Mouse (Mus musculus): ENCODE measurements around the gene Mon2. TPM values are rescaled to one million over a fixed set of nuclear protein-coding genes. Genes with fewer than 3 reads are reported as not detected.

The Mon2 gene
- total and polyA plus RNA-seq, 3 experiments: 33.8 to 38.6 TPM; not detected in 1

DNA sequence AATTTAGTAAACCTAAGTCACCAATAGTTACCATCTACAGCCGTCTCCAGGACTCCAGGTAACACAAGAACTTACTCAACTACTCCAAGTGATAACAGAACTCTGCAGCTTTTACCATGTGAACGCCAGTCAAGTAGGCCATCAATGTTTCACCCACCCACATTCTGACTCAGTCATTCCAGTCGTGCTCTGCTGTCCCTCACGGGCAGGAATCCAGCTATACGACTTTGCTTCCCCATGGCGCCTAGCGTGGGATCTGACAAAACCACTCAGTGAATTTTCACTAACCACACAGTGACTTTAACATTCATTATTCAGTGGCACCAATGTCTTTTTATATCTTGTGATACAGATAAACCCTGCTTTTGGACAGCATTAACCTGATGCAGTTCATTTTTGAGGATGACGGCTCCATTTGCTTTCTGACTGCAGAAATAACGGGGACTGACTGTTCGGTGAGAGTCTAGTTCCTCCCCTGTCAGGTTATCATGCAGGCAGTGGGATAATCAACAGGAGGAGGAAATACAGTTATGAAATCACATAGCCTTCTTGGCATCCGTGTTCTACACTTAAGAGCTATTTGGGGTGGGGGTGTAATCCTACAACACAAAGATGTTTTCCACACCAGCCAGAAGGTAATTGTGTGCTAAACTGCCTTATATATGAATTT, 93.3 kb downstream of the Mon2 start:
- Histone ChIP-seq H3K4me3 (ENCODE audit: control insufficient read depth in 1 of 2, insufficient read depth in 1 of 2, low read depth in 2 of 2, low read length in 2 of 2) (peak overlapping the region; percentile 6 to 97; a peak in 3 of 4 replicates), H3K27me3 (ENCODE audit: control insufficient read depth in 1 of 2, insufficient read depth in 2 of 2, low read length in 2 of 2) (no peaks in the 10 kb centered on the region), H3K79me2 (ENCODE audit: control insufficient read depth, insufficient read depth, low read length, poor library complexity) (peaks cover 29% of the 10 kb centered on the region), H3K9me3 (replicated peaks; ENCODE audit: insufficient read depth, low read length) (no peaks in the 10 kb centered on the region), H3K4me1 (ENCODE audit: control insufficient read depth in 1 of 2, insufficient read depth in 2 of 2, low read length in 2 of 2) (peaks cover 4 to 14% of the 10 kb centered on the region in 2 experiments; a peak in 3 of 4 replicates), H3K27ac (ENCODE audit: control insufficient read depth, low read depth, low read length) (peak overlapping the region; percentile 5; the same call in 1 of the 2 replicates), H3K36me3 (ENCODE audit: control insufficient read depth in 1 of 2, insufficient read depth in 2 of 2, low read length in 2 of 2) (peaks cover 0 to 23% of the 10 kb centered on the region in 2 experiments; a peak in 3 of 4 replicates), H3K9ac (ENCODE audit: control insufficient read depth, low read depth, low read length, poor library complexity, severe bottlenecking) (peak overlapping the region; percentile 96)
- DNase-seq (ENCODE audit: low read depth, low spot score): peak; percentile 74
- no peak for TF ChIP-seq ELF1 (IDR thresholded peaks at IDR 0.05; ENCODE audit: low read depth, low read length)
- 0 out of 4 replicates have a peak, but pooled peaks of 1 of the 2 experiments have one; percentile 5 for TF ChIP-seq EP300 (IDR thresholded peaks at IDR 0.05; ENCODE audit: low read depth in 1 of 2, low read length in 2 of 2)
- peak in 1 of 2 experiments; percentile 33; a peak in 1 of 4 replicates for TF ChIP-seq POLR2A (IDR thresholded peaks at IDR 0.05; ENCODE audit: control insufficient read depth in 1 of 2, insufficient read depth in 1 of 2, low read depth in 1 of 2, low read length in 2 of 2, poor library complexity in 1 of 2)

DNA sequence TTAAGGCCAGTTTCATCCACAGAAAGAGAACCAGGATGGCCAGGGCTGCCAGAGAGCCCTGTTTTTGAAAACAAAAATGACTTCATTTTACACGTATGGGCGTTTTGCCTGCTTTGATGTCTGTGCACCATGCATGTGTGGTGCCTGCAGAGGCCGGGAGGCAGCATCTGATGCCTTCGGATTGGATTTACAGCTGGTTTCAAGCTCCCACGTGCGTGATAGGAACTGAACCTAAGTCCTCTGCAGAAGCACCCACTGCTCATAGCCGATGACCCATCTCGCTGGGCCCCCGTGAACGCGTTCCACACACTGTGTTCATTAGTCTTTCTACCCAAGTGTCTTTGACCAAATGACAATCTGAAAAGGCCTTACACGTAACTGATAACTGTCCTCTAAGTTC, 96.2 kb downstream of the Mon2 start:
- Histone ChIP-seq H3K27me3 (ENCODE audit: control insufficient read depth in 1 of 2, insufficient read depth in 2 of 2, low read length in 2 of 2) (no peaks in the 10 kb centered on the region), H3K36me3 (ENCODE audit: control insufficient read depth in 1 of 2, insufficient read depth in 2 of 2, low read length in 2 of 2) (peaks cover 0 to 26% of the 10 kb centered on the region in 2 experiments; a peak in 3 of 4 replicates), H3K27ac (ENCODE audit: control insufficient read depth, low read depth, low read length) (no peak overlapping the region), H3K9me3 (replicated peaks; ENCODE audit: insufficient read depth, low read length) (no peaks in the 10 kb centered on the region), H3K4me1 (ENCODE audit: control insufficient read depth in 1 of 2, insufficient read depth in 2 of 2, low read length in 2 of 2) (peaks cover 6 to 22% of the 10 kb centered on the region in 2 experiments; a peak in 3 of 4 replicates), H3K4me3 (ENCODE audit: control insufficient read depth in 1 of 2, insufficient read depth in 1 of 2, low read depth in 2 of 2, low read length in 2 of 2) (no peak overlapping the region), H3K9ac (ENCODE audit: control insufficient read depth, low read depth, low read length, poor library complexity, severe bottlenecking) (no peak overlapping the region), H3K79me2 (ENCODE audit: control insufficient read depth, insufficient read depth, low read length, poor library complexity) (peaks cover 18% of the 10 kb centered on the region)
- no peak for TF ChIP-seq MXI1 (IDR thresholded peaks at IDR 0.05; ENCODE audit: low read depth, low read length)
- TF ChIP-seq POLR2A (IDR thresholded peaks at IDR 0.05; ENCODE audit: control insufficient read depth in 1 of 2, insufficient read depth in 1 of 2, low read depth in 1 of 2, low read length in 2 of 2, poor library complexity in 1 of 2): no peak; a peak in 1 of 4 replicates
- TF ChIP-seq POLR2AphosphoS2 (IDR thresholded peaks at IDR 0.05; ENCODE audit: low read length): no peak
- TF ChIP-seq MYB (IDR thresholded peaks at IDR 0.05; ENCODE audit: low read depth, low read length): no peak
- TF ChIP-seq ELF1 (IDR thresholded peaks at IDR 0.05; ENCODE audit: low read depth, low read length): no peak
- DNase-seq (ENCODE audit: low read depth, low spot score): no peak

DNA sequence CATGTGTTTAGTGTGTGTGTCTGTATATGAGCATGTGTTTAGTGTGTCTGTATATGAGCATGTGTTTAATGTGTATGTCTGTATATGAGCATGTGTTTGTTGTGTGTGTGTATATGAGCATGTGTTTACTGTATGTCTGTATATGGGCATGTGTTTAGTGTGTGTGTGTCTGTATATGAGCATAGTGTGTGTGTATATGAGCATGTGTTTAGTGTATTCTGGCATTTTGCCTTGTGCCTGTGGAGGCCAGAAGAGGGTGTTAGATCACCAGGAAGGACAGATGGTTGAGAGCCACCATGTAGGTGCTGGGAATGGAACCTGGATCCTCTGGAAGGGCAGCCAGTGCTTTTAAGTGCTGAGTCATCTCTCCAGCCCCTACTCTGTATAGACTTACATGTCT, 96.9 kb downstream of the Mon2 start:
- TF ChIP-seq MAX (IDR thresholded peaks at IDR 0.05; ENCODE audit: low read length) (peak; percentile 29; the same call in 1 of the 2 replicates), TBP (IDR thresholded peaks at IDR 0.05; ENCODE audit: low read depth, low read length) (no peak)
- peak; percentile 23 for DNase-seq (ENCODE audit: low read depth, low spot score)
- H3K27ac ChIP-seq (ENCODE audit: control insufficient read depth, low read depth, low read length): no peak overlapping the region
- no peaks in the 10 kb centered on the region for H3K27me3 ChIP-seq (ENCODE audit: control insufficient read depth in 1 of 2, insufficient read depth in 2 of 2, low read length in 2 of 2)
- H3K4me1 ChIP-seq (ENCODE audit: control insufficient read depth in 1 of 2, insufficient read depth in 2 of 2, low read length in 2 of 2): peaks cover 6 to 22% of the 10 kb centered on the region in 2 experiments; a peak in 3 of 4 replicates
- peaks cover 13% of the 10 kb centered on the region for H3K79me2 ChIP-seq (ENCODE audit: control insufficient read depth, insufficient read depth, low read length, poor library complexity)
- H3K36me3 ChIP-seq (ENCODE audit: control insufficient read depth in 1 of 2, insufficient read depth in 2 of 2, low read length in 2 of 2): peaks cover 0 to 26% of the 10 kb centered on the region in 2 experiments; a peak in 3 of 4 replicates
- no peak overlapping the region for H3K4me3 ChIP-seq (ENCODE audit: control insufficient read depth in 1 of 2, insufficient read depth in 1 of 2, low read depth in 2 of 2, low read length in 2 of 2)
- no peaks in the 10 kb centered on the region for H3K9me3 ChIP-seq (replicated peaks; ENCODE audit: insufficient read depth, low read length)
- no peak overlapping the region for H3K9ac ChIP-seq (ENCODE audit: control insufficient read depth, low read depth, low read length, poor library complexity, severe bottlenecking)
